Mouse (Mus musculus) kidney, postnatal 0 days (tissue): ENCODE measurements around the gene Zfp964. TPM values are rescaled to one million over a fixed set of nuclear protein-coding genes. Genes with fewer than 3 reads are reported as not detected.
"Not testable (repeated sequence)": the region's sequence is repeated elsewhere in the genome, so short reads cannot be mapped to it uniquely, and the experiment has no call there.

Source experiments
- ATAC-seq: fragments of 200-750 bp; cut with Nextera tagmentation; replicated peaks from 2 replicates; pipeline ENCODE4 v1.8.0; 2017; ENCODE audit warnings: low read depth, moderate number of reproducible peaks, moderate TSS enrichment, moderate library complexity; ENCODE audit not compliant: low FRiP score
- DNase-seq: peaks from one replicate; pipeline ENCODE4 v3.0.0-alpha.2; 2016; ENCODE audit warnings: low spot score
- H3K27ac ChIP-seq: fragments of 300-500 bp; sonication (generic); 2 replicates; pipeline ENCODE4 v1.5.1; 2014; ENCODE audit warnings: mild to moderate bottlenecking
- H3K27me3 ChIP-seq: fragments of 300-500 bp; sonication (generic); 2 replicates; pipeline ENCODE4 v1.6.1; 2014; ENCODE audit warnings: low read length, mixed read lengths; ENCODE audit not compliant: insufficient read depth
- H3K36me3 ChIP-seq: fragments of 300-500 bp; sonication (generic); 2 replicates; pipeline ENCODE4 v1.6.1; 2014; ENCODE audit warnings: low read length, mixed read lengths; ENCODE audit not compliant: insufficient read depth
- H3K4me1 ChIP-seq: fragments of 300-500 bp; sonication (generic); replicated peaks from 2 replicates; pipeline ENCODE4 v1.6.1; 2014; ENCODE audit warnings: antibody characterized with exemption, low read length, mixed read lengths; ENCODE audit not compliant: insufficient read depth
- H3K4me2 ChIP-seq: fragments of 300-500 bp; sonication (generic); 2 replicates; pipeline ENCODE4 v1.6.1; 2014; ENCODE audit warnings: mild to moderate bottlenecking, low read length, moderate library complexity, mixed read lengths
- H3K4me3 ChIP-seq: fragments of 300-500 bp; sonication (generic); replicated peaks from 2 replicates; pipeline ENCODE4 v1.5.1; 2014; ENCODE audit warnings: low read depth, low read length
- H3K9ac ChIP-seq: fragments of 300-500 bp; sonication (generic); 2 replicates; pipeline ENCODE4 v1.6.1; 2014; ENCODE audit warnings: low read depth, low read length
- H3K9me3 ChIP-seq: fragments of 300-500 bp; sonication (generic); replicated peaks from 2 replicates; pipeline ENCODE4 v1.6.1; 2016; ENCODE audit warnings: low read length, inconsistent platforms, mixed read lengths
- CTCF ChIP-seq: IDR thresholded peaks from 2 replicates; pipeline ENCODE4 v1.5.1; 2016; ENCODE audit warnings: antibody characterized with exemption, low read depth, mild to moderate bottlenecking, moderate library complexity
- WGBS: fragments of 180-500 bp; shearing (Covaris S2); extraction: QIAGEN DNeasy Blood & Tissue Kit; methylation state at CpG from one replicate; pipeline ENCODE4 v1.1.7; 2014; 5-methylcytosine and 5-hydroxymethylcytosine counted together
- polyA plus RNA-seq: library from polyadenylated mRNA; unstranded; fragments of >200 nt; fragmentation: Nextera tagmentation; extraction: Ambion mirVana; gene quantifications from 2 replicates; pipeline ENCODE4 v1.2.1, GENCODE M21; 2015

Gene Zfp964
- polyA plus RNA-seq, result 1.4 and 1.5 TPM in 2 replicates

GRCm38 (mm10) chr8:69654358-69654981, at the start of gene Zfp964:
TSS of gene Zfp964 (plus strand) at chr8:69654479.
- Histone ChIP-seq H3K4me1 (0 out of 2 replicates have a peak, but pooled peaks cover 5% of the 10 kb centered on the region), H3K9me3 (no peaks in the 10 kb centered on the region), H3K27ac (peak within 1 kb of the TSS; percentile 84), H3K27me3 (no peaks in the 10 kb centered on the region), H3K36me3 (no peaks in the 10 kb centered on the region), H3K9ac (peak within 1 kb of the TSS; percentile 72), H3K4me3 (peak within 1 kb of the TSS; percentile 40), H3K4me2 (peak within 1 kb of the TSS; percentile 86)
- TF ChIP-seq CTCF, result no peak
- DNase-seq (peak; percentile 97), ATAC-seq (peak; percentile 99)
- under 1% methylated on average over 54 of the region's 55 CpGs for WGBS

- Histone ChIP-seq H3K36me3 (peaks cover 29% of the 10 kb centered on the region), H3K27me3 (no peaks in the 10 kb centered on the region), H3K4me2 (no peak overlapping the region), H3K9ac (no peak overlapping the region), H3K4me3 (no peak overlapping the region), H3K4me1 (no peaks in the 10 kb centered on the region), H3K27ac (no peak overlapping the region), H3K9me3 (no peaks in the 10 kb centered on the region)
- DNase-seq (no peak), ATAC-seq (no peak)
- WGBS, result 60% methylated on average over 2 of the region's 2 CpGs
- TF ChIP-seq CTCF, result peak; percentile 49; the same call in 1 of the 2 replicates
These were observed 39.6 kb upstream of the Zfp964 start for GRCm38 (mm10) chr8:69614687-69615086.

DNA sequence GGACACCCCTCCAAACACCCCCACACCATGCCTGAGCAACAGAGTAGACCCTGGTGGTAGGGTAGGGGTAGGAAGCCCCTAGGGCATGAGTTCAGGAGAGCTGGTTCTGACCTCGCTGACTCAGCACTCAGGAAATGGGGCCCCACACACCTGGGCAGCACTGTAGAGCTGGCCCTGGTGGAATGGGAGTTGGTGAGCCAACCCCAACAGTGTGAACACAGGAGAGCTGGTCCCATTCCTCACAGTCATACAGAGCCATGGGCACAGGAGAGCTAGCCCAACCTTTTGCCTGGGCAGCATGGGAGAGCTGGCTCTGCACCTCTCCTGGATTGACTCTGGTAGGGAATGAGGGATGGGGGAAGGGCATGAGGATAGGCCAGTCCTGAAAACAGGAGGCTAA, 36.2 kb upstream of the Zfp964 start:
- TF ChIP-seq CTCF, result no peak
- H3K36me3 ChIP-seq, result peaks cover 9% of the 10 kb centered on the region; the same call in 1 of the 2 replicates
- DNase-seq (no peak), ATAC-seq (no peak; the same call in 1 of the 2 replicates)
- no peak overlapping the region for H3K9ac ChIP-seq
- H3K4me3 ChIP-seq, result no peak overlapping the region
- no peak overlapping the region for H3K27ac ChIP-seq
- no peaks in the 10 kb centered on the region for H3K27me3 ChIP-seq
- H3K4me2 ChIP-seq, result no peak overlapping the region
- no peaks in the 10 kb centered on the region for H3K4me1 ChIP-seq
- H3K9me3 ChIP-seq, result no peaks in the 10 kb centered on the region
- 73% methylated on average over 1 of the region's 1 CpGs for WGBS

DNA sequence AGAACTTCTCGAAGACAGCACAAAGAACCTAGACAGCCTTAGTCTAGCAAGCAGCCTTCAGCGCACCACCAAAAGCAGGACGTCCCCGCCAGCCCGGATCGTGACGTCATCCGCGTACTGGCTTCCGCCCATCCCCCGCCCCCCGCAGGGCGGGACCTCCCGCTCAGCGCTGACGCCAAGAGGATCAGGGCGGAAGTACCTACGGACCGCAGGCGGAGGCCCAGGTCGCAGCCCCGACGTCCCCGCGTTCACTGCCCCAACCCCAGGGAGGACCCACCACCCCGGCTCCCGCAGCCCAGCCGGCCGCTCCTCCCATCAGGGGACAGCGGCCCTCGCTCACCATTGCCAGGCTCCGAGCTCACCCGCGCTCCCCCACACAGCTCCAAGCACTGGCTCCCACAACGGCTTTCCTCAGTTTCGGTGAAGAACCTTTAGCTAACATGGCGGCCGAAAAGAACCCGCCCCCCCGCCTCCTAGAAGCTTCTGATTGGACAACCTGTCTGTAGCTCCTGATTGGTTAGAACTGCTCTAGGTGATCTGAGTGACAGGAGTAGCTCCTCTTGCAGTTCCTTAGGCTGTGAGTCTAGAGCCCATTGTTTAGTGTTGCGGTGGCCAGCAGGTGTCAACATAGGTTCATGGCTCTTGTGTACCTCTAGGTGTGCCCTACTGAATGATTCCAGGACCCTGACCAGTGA, 29.0 kb upstream of the Zfp964 start, which contains the start of gene Zfp868:
Zfp868 (minus strand) TSS at position 454 of the 695 bp plus-strand sequence.
- 1% methylated on average over 40 of the region's 41 CpGs for WGBS
- peak; percentile 84 for TF ChIP-seq CTCF

DNA sequence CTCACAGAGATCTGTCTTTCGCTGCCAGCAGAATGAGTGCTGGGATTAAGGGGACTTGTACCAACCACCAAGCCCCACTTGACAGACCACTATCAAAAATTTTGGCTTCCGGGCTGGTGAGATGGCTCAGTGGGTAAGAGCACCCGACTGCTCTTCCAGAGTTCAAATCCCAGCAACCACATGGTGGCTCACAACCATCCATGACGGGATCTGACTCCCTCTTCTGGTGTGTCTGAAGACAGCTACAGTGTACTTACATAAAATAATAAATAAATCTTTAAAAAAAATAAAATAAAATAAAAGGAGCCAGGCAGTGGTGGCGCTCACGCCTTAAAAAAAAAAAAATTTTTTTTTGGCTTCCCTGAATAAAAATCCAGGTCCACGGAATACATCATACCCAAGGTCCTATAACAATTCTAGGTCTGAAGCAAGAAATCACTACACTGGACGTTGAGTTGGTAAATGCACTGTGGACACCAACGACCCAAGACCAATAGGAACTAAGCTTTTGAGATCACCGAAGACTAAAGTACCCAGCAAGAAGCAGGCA, 396 bp upstream of the Zfp964 start:
- Histone ChIP-seq H3K4me1 (0 out of 2 replicates have a peak, but pooled peaks cover 5% of the 10 kb centered on the region), H3K27ac (no peak overlapping the region), H3K9ac (peak overlapping the region; percentile 72; the same call in 1 of the 2 replicates), H3K9me3 (no peaks in the 10 kb centered on the region), H3K4me3 (peak overlapping the region; percentile 40), H3K4me2 (peak overlapping the region; percentile 86), H3K27me3 (no peaks in the 10 kb centered on the region), H3K36me3 (no peaks in the 10 kb centered on the region)
- DNase-seq (no peak), ATAC-seq (no peak)
- 48% methylated on average over 10 of the region's 10 CpGs for WGBS
- 0 out of 2 replicates have a peak, but pooled peaks have one; percentile 15 for TF ChIP-seq CTCF

More for the DNA sequence above, 29.0 kb upstream of the Zfp964 start, which contains the start of gene Zfp868:
- Histone ChIP-seq H3K27me3 (no peaks in the 10 kb centered on the region), H3K4me1 (no peaks in the 10 kb centered on the region), H3K27ac (peak within 1 kb of the TSS; percentile 99), H3K4me2 (peak within 1 kb of the TSS; percentile 60), H3K4me3 (peak within 1 kb of the TSS; percentile 88), H3K9me3 (no peaks in the 10 kb centered on the region), H3K36me3 (no peaks in the 10 kb centered on the region), H3K9ac (peak within 1 kb of the TSS; percentile 96)
- peak; percentile 99 for DNase-seq
- ATAC-seq, result peak; percentile 100

- DNase-seq (no peak), ATAC-seq (no peak)
- Histone ChIP-seq H3K9ac (no peak overlapping the region), H3K4me2 (no peak overlapping the region), H3K27me3 (no peaks in the 10 kb centered on the region), H3K9me3 (no peaks in the 10 kb centered on the region), H3K27ac (no peak overlapping the region), H3K4me3 (no peak overlapping the region), H3K36me3 (0 out of 2 replicates have a peak, but pooled peaks cover 8% of the 10 kb centered on the region), H3K4me1 (no peaks in the 10 kb centered on the region)
- no peak for TF ChIP-seq CTCF
These were observed 7.0 kb downstream of the Zfp964 start for GRCm38 (mm10) chr8:69661294-69661693.

DNA sequence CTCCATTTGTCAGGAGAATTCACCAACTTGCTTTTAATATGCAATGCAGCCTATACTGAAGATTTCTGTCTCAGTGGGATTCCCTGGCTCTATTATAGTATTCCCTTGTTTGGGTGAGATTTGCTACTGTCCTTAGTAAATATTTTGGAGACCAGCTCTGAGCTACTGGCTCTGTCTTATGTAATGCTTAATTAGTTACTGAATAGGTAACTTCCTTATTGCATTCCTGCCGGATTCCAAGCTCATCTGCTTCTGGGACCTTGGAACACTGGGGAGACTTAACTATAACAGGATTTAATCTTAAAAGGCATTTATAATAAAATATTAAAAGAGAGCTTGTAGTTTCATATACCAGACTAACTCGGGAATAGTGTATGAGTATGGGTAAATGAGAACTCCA, 10.8 kb downstream of the Zfp964 start:
- 67% methylated on average over 2 of the region's 2 CpGs for WGBS
- not testable (repeated sequence) for H3K4me3 ChIP-seq, H3K27ac ChIP-seq, H3K4me1 ChIP-seq, DNase-seq, ATAC-seq, H3K9me3 ChIP-seq, H3K9ac ChIP-seq, H3K27me3 ChIP-seq, H3K4me2 ChIP-seq, H3K36me3 ChIP-seq
